8 mouse cellular contexts compared by ENCODE assay signal in genomic region chr2:163823771-163824170, GRCm38 (mm10). TPM values are rescaled to one million over a fixed set of nuclear protein-coding genes. Genes with fewer than 3 reads are reported as not detected.
A peak's percentile ranks its signal among the peaks of the same experiment; 100 is the strongest.
DNase-seq lines count a peak whose midpoint lies in the region; ATAC-seq and TF ChIP-seq lines count a peak whose summit lies in the region.

No protein-coding gene starts in this region.

- peak; percentile 60 for DNase-seq in gastrocnemius, adult 18-20 months (ENCODE audit: low spot score)
- DNase-seq in gastrocnemius, postnatal 25 days = no peak
- DNase-seq in embryo, embryonic 11 days = peak; percentile 81
- DNase-seq in thymus, adult 18-20 months = no peak
- no peak for DNase-seq in layer of hippocampus, adult 9-10 months (ENCODE audit: low spot score)

- no peak for TF ChIP-seq CTCF in intestine, postnatal 0 days (IDR thresholded peaks at IDR 0.05; ENCODE audit: low read depth)

- 0 out of 2 replicates have a peak overlapping the region, but pooled peaks have one; percentile 3 for H3K4me2 ChIP-seq in intestine, postnatal 0 days (replicated peaks; ENCODE audit: low read depth)
- H3K4me2 ChIP-seq in lung, embryonic 15.5 days = peak overlapping the region; percentile 49

- H3K36me3 ChIP-seq in intestine, postnatal 0 days (ENCODE audit: control insufficient read depth, insufficient read depth) = no peaks in the 10 kb centered on the region
- H3K36me3 ChIP-seq in lung, embryonic 15.5 days = no peaks in the 10 kb centered on the region

- H3K4me3 ChIP-seq in intestine, postnatal 0 days (ENCODE audit: low read depth, low read length) = no peak overlapping the region
- peak overlapping the region; percentile 14; the same call in 1 of the 2 replicates for H3K4me3 ChIP-seq in lung, embryonic 15.5 days

- no peak for ATAC-seq in intestine, postnatal 0 days
- ATAC-seq in lung, embryonic 15.5 days (ENCODE audit: borderline replicate concordance, extremely low read depth, low FRiP score, low TSS enrichment) = peak; percentile 82; the same call in 1 of the 2 replicates
- no peak for ATAC-seq in monocyte, adult 5-6 weeks (replicated peaks; ENCODE audit: insufficient number of reproducible peaks, low FRiP score, low TSS enrichment, poor library complexity, severe bottlenecking)

- 34% methylated on average over 11 of the region's 11 CpGs for WGBS in intestine, postnatal 0 days
- 21% methylated on average over 11 of the region's 11 CpGs for WGBS in lung, embryonic 15.5 days

- no peak overlapping the region for H3K9ac ChIP-seq in intestine, postnatal 0 days (ENCODE audit: low read depth, low read length)
- H3K9ac ChIP-seq in lung, embryonic 15.5 days = no peak overlapping the region

- no peak overlapping the region for H3K27ac ChIP-seq in intestine, postnatal 0 days (ENCODE audit: low read depth, low read length)
- H3K27ac ChIP-seq in lung, embryonic 15.5 days = no peak overlapping the region

- no peaks in the 10 kb centered on the region for H3K27me3 ChIP-seq in intestine, postnatal 0 days (replicated peaks; ENCODE audit: control insufficient read depth, insufficient read depth, low read length)
- H3K27me3 ChIP-seq in lung, embryonic 15.5 days = no peaks in the 10 kb centered on the region

- H3K9me3 ChIP-seq in intestine, postnatal 0 days (ENCODE audit: control insufficient read depth) = no peaks in the 10 kb centered on the region
- no peaks in the 10 kb centered on the region for H3K9me3 ChIP-seq in lung, embryonic 15.5 days

- H3K4me1 ChIP-seq in intestine, postnatal 0 days (replicated peaks; ENCODE audit: control insufficient read depth, insufficient read depth, low read length) = no peaks in the 10 kb centered on the region
- H3K4me1 ChIP-seq in lung, embryonic 15.5 days = peaks cover 8% of the 10 kb centered on the region

RNA-seq across cellular contexts. Expression of gene Ccn5, which starts 3.1 kb away (rescaled TPM):
- total RNA-seq in gastrocnemius, adult 18-20 months (2021) = under 1 TPM; 0.82 to 0.95 TPM
- total RNA-seq in gastrocnemius, postnatal 25 days (2021) = 1 to 10 TPM in 1 of 2 experiments, under 1 TPM in 1; 0.20 to 1.3 TPM
- polyA plus RNA-seq in intestine, postnatal 0 days (2015; fragmentation: Nextera tagmentation; extraction: Ambion mirVana) = not detected in 2 replicates
- polyA plus RNA-seq in lung, embryonic 15.5 days (2015; fragmentation: Nextera tagmentation; extraction: Ambion mirVana) = 1.8 and 1.9 TPM in 2 replicates
- total RNA-seq in monocyte, adult 5-6 weeks (2017) = not detected in 3 replicates

RNA-seq across cellular contexts. Expression of gene Kcnk15, which starts 29.7 kb away (rescaled TPM):
- total RNA-seq in gastrocnemius, adult 18-20 months (2021) = not detected
- total RNA-seq in gastrocnemius, postnatal 25 days (2021) = not detected
- polyA plus RNA-seq in intestine, postnatal 0 days (2015; fragmentation: Nextera tagmentation; extraction: Ambion mirVana) = not detected in 2 replicates
- polyA plus RNA-seq in lung, embryonic 15.5 days (2015; fragmentation: Nextera tagmentation; extraction: Ambion mirVana) = not detected in 2 replicates
- not detected in 3 replicates for total RNA-seq in monocyte, adult 5-6 weeks (2017)

Comparison
In these comparisons a context has a peak if more than half of its experiments do, and no peak if none do; other contexts are left out.
1. DNase-seq: peak in gastrocnemius, adult 18-20 months (single experiment) and embryo, embryonic 11 days (single experiment); none in gastrocnemius, postnatal 25 days (single experiment), thymus, adult 18-20 months (0 of 2) and layer of hippocampus, adult 9-10 months (single experiment).